Mouse (Mus musculus) midbrain, postnatal 0 days (tissue): ENCODE data around the gene Smok3c. TPM values are rescaled to one million over a fixed set of nuclear protein-coding genes. Genes with fewer than 3 reads are reported as not detected.

Source experiments
- ATAC-seq: fragments of 200-750 bp; cut with Nextera tagmentation; 2 replicates; pipeline ENCODE4 v1.8.0; 2017; ENCODE audit warnings: moderate number of reproducible peaks, mild to moderate bottlenecking, moderate TSS enrichment, moderate library complexity; ENCODE audit not compliant: low FRiP score
- DNase-seq: peaks from one replicate; pipeline ENCODE4 v3.0.0-alpha.2; 2015; ENCODE audit warnings: low spot score
- H3K27ac ChIP-seq: fragments of 300-500 bp; sonication (generic); 2 replicates; pipeline ENCODE4 v1.5.1; 2014; ENCODE audit warnings: low read depth, mild to moderate bottlenecking, low read length, mixed read lengths
- H3K27me3 ChIP-seq: fragments of 300-500 bp; sonication (generic); 2 replicates; pipeline ENCODE4 v1.6.1; 2014; ENCODE audit warnings: low read length, control low read depth, mixed read lengths; ENCODE audit not compliant: insufficient read depth
- H3K36me3 ChIP-seq: fragments of 300-500 bp; sonication (generic); 2 replicates; pipeline ENCODE4 v1.6.1; 2014; ENCODE audit warnings: low read length, control low read depth, mixed read lengths; ENCODE audit not compliant: insufficient read depth
- H3K4me1 ChIP-seq: fragments of 300-500 bp; sonication (generic); 2 replicates; pipeline ENCODE4 v1.6.1; 2014; ENCODE audit warnings: mild to moderate bottlenecking, control low read depth, antibody characterized with exemption, low read length, mixed read lengths; ENCODE audit not compliant: insufficient read depth
- H3K4me2 ChIP-seq: fragments of 300-500 bp; sonication (generic); 2 replicates; pipeline ENCODE4 v1.6.1; 2014; ENCODE audit warnings: low read depth, mild to moderate bottlenecking, low read length, mixed read lengths; ENCODE audit not compliant: poor library complexity, severe bottlenecking
- H3K4me3 ChIP-seq: fragments of 300-500 bp; sonication (generic); 2 replicates; pipeline ENCODE4 v1.5.1; 2014; ENCODE audit warnings: low read depth, mild to moderate bottlenecking, low read length, moderate library complexity
- H3K9ac ChIP-seq: fragments of 300-500 bp; sonication (generic); replicated peaks from 2 replicates; pipeline ENCODE4 v1.6.1; 2014; ENCODE audit warnings: mild to moderate bottlenecking, low read length, moderate library complexity, mixed read lengths; ENCODE audit not compliant: poor library complexity, severe bottlenecking
- H3K9me3 ChIP-seq: fragments of 300-500 bp; sonication (generic); 2 replicates; pipeline ENCODE4 v1.6.1; 2016; ENCODE audit warnings: low read length, control low read depth
- CTCF ChIP-seq: IDR thresholded peaks from 2 replicates; pipeline ENCODE4 v1.5.1; 2016; ENCODE audit warnings: antibody characterized with exemption, mild to moderate bottlenecking
- WGBS: fragments of 180-500 bp; shearing (Covaris S2); extraction: QIAGEN DNeasy Blood & Tissue Kit; methylation state at CpG from one replicate; pipeline ENCODE4 v1.1.7; 2014; 5-methylcytosine and 5-hydroxymethylcytosine counted together
- polyA plus RNA-seq: library from polyadenylated mRNA; unstranded; fragments of >200 nt; fragmentation: Nextera tagmentation; extraction: Ambion mirVana; gene quantifications from 2 replicates; pipeline ENCODE4 v1.2.1, GENCODE M21; 2015
- total RNA-seq: library from RNA; depleted of rRNA; stranded (reverse); fragments of >200 nt; gene quantifications from 2 replicates; pipeline ENCODE4 v1.2.3, GENCODE M21; 2014

Gene Smok3c
- total and polyA plus RNA-seq, 2 experiments from 2014 or later = not detected

- no peak for TF ChIP-seq CTCF
- no peak for ATAC-seq
- H3K4me3 ChIP-seq = no peak overlapping the region
- no peaks in the 10 kb centered on the region for H3K9me3 ChIP-seq
- H3K36me3 ChIP-seq = peaks cover 14% of the 10 kb centered on the region
- H3K9ac ChIP-seq = no peak overlapping the region
- no peak overlapping the region for H3K27ac ChIP-seq
- H3K27me3 ChIP-seq = no peaks in the 10 kb centered on the region
- no peaks in the 10 kb centered on the region; the same call in 1 of the 2 replicates for H3K4me1 ChIP-seq
- 91% methylated on average over 6 of the region's 6 CpGs for WGBS
- no peak overlapping the region for H3K4me2 ChIP-seq
- no peak for DNase-seq
Observed at GRCm38 (mm10) chr5:138089108-138089551, 36.1 kb downstream of the Smok3c start.

GRCm38 (mm10) chr5:138090271-138090670 lies 37.3 kb downstream of the Smok3c start:
- Histone ChIP-seq H3K4me1 (no peaks in the 10 kb centered on the region; the same call in 1 of the 2 replicates), H3K27me3 (no peaks in the 10 kb centered on the region), H3K4me2 (no peak overlapping the region), H3K9me3 (no peaks in the 10 kb centered on the region), H3K9ac (no peak overlapping the region), H3K4me3 (no peak overlapping the region), H3K27ac (no peak overlapping the region), H3K36me3 (peaks cover 23% of the 10 kb centered on the region)
- peak; percentile 64 for TF ChIP-seq CTCF
- ATAC-seq (no peak), DNase-seq (peak; percentile 4)
- 69% methylated on average over 3 of the region's 3 CpGs for WGBS

DNA sequence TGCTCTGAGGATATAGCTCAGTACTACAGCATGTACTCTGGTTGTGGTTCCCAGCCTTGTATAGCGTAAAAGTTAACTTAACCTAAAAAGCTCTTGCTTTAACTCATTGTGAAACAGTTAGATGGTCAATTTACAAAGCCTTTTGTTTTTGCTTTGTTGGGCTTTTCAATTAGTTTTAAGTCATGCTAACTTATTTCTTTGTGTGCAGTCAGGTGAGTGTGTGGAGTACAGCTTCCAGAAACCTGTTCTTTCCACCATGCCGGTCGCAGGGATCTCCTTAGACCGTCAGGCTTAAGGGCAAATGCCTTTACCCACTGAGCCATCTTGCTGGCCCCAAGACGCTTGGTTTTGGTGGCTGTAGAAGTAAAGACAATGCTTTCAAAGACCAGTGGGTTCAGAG lies 37.7 kb downstream of the Smok3c start:
- Histone ChIP-seq H3K4me2 (no peak overlapping the region), H3K36me3 (peaks cover 23% of the 10 kb centered on the region), H3K27me3 (no peaks in the 10 kb centered on the region), H3K9me3 (no peaks in the 10 kb centered on the region), H3K9ac (no peak overlapping the region), H3K27ac (no peak overlapping the region), H3K4me1 (no peaks in the 10 kb centered on the region; the same call in 1 of the 2 replicates), H3K4me3 (no peak overlapping the region)
- 95% methylated on average over 5 of the region's 5 CpGs for WGBS
- no peak for DNase-seq
- no peak for TF ChIP-seq CTCF
- no peak for ATAC-seq

DNA sequence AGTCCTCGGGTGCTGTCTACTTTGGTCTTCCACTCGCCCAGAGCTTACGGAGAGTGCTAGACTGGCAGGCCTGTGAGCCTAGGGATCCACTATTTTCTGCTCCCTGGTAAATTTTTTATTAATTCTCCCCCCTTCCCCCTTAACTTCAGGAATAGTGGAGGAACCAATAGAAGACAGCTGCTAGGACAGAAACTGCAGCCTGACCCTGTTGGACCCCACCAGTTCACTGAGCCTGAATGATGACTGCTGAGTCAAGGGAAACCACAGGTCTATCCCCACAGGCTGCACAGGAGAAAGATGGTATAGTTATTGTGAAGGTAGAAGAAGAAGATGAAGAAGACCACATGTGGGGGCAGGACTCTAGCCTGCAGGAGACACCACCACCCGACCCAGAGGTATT lies 39.8 kb downstream of the Smok3c start:
- no peak for DNase-seq
- no peaks in the 10 kb centered on the region for H3K9me3 ChIP-seq
- no peak for ATAC-seq
- H3K36me3 ChIP-seq = peaks cover 37% of the 10 kb centered on the region
- no peaks in the 10 kb centered on the region for H3K27me3 ChIP-seq
- TF ChIP-seq CTCF = no peak
- H3K27ac ChIP-seq = no peak overlapping the region
- H3K4me3 ChIP-seq = no peak overlapping the region
- H3K4me2 ChIP-seq = no peak overlapping the region
- H3K4me1 ChIP-seq = no peaks in the 10 kb centered on the region
- H3K9ac ChIP-seq = no peak overlapping the region
- 97% methylated on average over 4 of the region's 4 CpGs for WGBS

DNA sequence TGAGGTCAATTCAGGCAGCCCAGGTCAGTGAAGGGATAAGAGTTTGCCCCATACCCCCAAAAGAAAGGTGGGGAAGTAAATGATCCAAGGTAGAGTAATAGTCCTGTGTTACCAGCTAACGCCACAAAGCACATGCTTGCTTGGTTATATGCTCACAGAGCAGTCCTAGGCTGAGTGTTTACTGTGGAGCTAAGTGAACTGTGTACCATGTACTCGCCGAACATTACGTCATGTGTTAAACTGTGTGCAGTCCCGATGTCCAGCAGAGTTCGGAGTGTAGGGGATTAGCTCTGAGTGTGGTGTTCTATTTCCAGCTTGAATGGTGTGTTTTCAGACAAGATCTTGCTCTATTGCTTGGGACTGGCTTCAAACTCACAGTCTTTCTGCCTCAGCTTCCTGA lies 41.5 kb downstream of the Smok3c start:
- DNase-seq (no peak), ATAC-seq (no peak)
- H3K27me3 ChIP-seq = no peaks in the 10 kb centered on the region
- H3K4me2 ChIP-seq = no peak overlapping the region
- H3K36me3 ChIP-seq = peaks cover 47% of the 10 kb centered on the region
- no peak overlapping the region for H3K27ac ChIP-seq
- no peaks in the 10 kb centered on the region for H3K4me1 ChIP-seq
- no peak overlapping the region for H3K9ac ChIP-seq
- H3K9me3 ChIP-seq = no peaks in the 10 kb centered on the region
- no peak overlapping the region for H3K4me3 ChIP-seq
- TF ChIP-seq CTCF = no peak
- WGBS = 94% methylated on average over 6 of the region's 6 CpGs

- H3K4me2 ChIP-seq = no peak overlapping the region
- no peak overlapping the region for H3K9ac ChIP-seq
- WGBS = 95% methylated on average over 2 of the region's 2 CpGs
- H3K36me3 ChIP-seq = peaks cover 45% of the 10 kb centered on the region
- H3K9me3 ChIP-seq = no peaks in the 10 kb centered on the region
- no peak overlapping the region for H3K27ac ChIP-seq
- no peak for TF ChIP-seq CTCF
- H3K4me1 ChIP-seq = no peaks in the 10 kb centered on the region
- ATAC-seq = no peak
- no peaks in the 10 kb centered on the region for H3K27me3 ChIP-seq
- no peak for DNase-seq
- H3K4me3 ChIP-seq = no peak overlapping the region
Observed at GRCm38 (mm10) chr5:138104976-138105375, 52.0 kb downstream of the Smok3c start.
